Mouse (Mus musculus) splenic B cell, adult 2 months (primary cell): ENCODE data around the gene Sh2d3c.

Source experiments
- DNase-seq: peaks from one replicate; pipeline ENCODE4 v3.0.0-alpha.2; 2011; ENCODE audit warnings: low read depth, low spot score
- H3K27me3 ChIP-seq: 2 replicates; pipeline ENCODE4 v1.6.1; 2012; ENCODE audit warnings: mild to moderate bottlenecking, low read length, moderate library complexity, mixed read lengths; ENCODE audit not compliant: control insufficient read depth, poor library complexity, insufficient read depth, severe bottlenecking
- H3K36me3 ChIP-seq: 2 replicates; pipeline ENCODE4 v1.6.1; 2012; ENCODE audit warnings: mild to moderate bottlenecking, low read length, moderate library complexity, mixed read lengths; ENCODE audit not compliant: control insufficient read depth, poor library complexity, insufficient read depth, severe bottlenecking

Sh2d3c gene

GRCm38 (mm10) chr2:32795748-32796418 is 75.0 kb downstream of the Sh2d3c start:
- no peak for DNase-seq
- no peaks in the 10 kb centered on the region for H3K27me3 ChIP-seq
- H3K36me3 ChIP-seq = no peaks in the 10 kb centered on the region

- no peaks in the 10 kb centered on the region for H3K36me3 ChIP-seq
- no peak for DNase-seq
- H3K27me3 ChIP-seq = no peaks in the 10 kb centered on the region
Measured at GRCm38 (mm10) chr2:32798251-32798962, 77.6 kb downstream of the Sh2d3c start.
